Mouse (Mus musculus) T-helper 2 cell (primary cell): Measurements from ENCODE around the gene Degs1.

ENCODE experiments used
- in situ Hi-C: fragments of 300-600 bp; cut with MboI, MseI; formaldehyde crosslinking; loops from one replicate; pipeline ENCODE4 v1.15.1; 2025; ENCODE audit warnings: high pct_unique_total_duplicates

Gene Degs1

DNA sequence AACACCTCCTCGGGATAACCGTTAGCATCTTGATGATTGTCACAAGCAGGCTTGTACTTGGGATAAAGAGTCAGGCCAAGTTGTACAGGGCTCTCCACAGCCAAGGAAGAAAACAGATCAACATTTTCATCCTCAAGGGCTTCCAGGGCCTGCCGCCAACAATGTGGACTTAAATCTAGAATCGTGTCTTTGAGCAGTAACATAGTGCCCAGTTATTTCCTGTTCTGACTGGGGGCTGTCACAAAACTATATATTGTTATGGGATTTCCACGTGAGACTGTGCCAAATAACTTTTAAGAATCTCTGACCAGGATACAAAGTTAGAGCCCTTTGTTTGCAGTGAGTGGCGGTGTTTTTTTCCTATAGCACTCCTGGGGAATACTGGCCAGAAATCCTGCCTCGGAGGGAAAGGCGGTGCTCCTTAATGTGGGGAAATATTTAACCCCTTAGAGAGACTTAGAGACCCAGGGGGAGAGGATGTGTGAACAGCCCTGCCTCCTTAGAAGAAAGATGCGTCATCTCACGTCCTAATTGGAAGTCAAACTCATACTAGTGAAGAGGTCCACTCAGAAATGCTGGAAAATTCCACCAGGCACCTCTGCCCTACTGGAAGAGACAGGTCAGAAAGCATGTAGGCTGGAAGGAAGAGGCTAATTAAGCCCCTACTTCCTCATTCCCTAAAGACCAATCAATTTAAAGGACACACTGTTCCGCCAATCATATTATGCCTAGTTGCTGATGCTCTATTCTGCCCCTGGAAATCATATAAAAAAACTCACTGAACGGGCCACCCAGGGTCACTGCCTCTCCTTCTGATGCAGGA, 55.3 kb downstream of the Degs1 start:
- in situ Hi-C loops, result no loop called here

DNA sequence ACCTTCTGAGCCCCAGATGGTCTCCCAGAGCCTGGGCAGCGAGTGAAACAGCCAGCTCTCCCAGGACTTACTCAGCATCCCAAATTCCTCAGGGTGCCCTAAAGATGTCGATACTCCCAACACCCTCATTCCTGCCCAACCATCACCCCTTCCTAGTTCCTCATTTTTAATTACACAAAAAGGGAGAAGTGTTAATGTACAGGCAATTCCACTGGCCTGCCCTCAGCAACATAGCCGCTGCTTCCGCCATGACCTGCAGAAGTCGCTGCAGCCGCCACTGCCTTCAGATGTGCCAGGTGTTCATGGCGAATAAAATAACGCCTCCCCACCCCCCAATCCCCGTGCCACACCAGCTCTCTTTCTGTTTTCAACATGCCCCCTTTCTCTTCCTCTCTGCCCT, 56.3 kb downstream of the Degs1 start:
- in situ Hi-C loops, result no loop called here
